Mouse (Mus musculus): ENCODE measurements at regions not wholly inside any gene's neighbourhood (a gene's known extent, or its start where the extent isn't known, plus 50 kb on each side); places are given as distances from the start of the nearest gene placed in this dataset.

DNA sequence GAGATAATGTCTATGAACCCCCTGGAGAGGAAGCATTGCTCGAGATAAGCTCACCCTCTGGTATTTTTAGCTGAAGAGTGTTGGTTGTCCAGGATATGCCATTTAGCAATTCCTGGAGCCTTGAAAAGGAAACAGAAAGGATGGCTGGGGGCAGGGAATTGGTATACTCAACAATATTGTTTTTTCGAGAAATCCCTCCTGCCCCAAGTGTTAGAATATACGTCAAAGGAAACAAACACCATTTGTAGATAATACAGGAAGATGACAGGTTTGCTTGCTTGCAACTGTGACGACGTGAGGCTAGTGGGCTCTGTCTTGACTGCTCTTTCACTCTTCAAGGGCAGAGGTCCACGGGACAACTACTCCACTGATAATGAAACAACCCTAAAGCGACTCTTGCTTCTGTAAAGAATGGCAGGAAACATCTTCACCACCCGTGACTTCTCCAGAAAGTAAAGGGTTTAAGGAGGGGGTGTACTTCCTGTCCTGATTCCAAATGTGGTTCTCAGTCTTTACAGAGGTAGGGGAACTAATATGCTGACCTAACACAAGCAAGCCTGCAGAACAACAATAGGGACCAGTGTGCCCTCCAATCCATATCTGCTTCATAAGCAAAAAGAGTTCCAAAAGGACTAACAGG lies 270.3 kb downstream of the Ets1 start:
- DNase-seq (ENCODE audit: low spot score in 2 of 2) = no peak

GRCm38 (mm10) chr9:32910641-32911040 lies 274.6 kb downstream of the Ets1 start:
- DNase-seq (ENCODE audit: low spot score in 2 of 2) = no peak

DNA sequence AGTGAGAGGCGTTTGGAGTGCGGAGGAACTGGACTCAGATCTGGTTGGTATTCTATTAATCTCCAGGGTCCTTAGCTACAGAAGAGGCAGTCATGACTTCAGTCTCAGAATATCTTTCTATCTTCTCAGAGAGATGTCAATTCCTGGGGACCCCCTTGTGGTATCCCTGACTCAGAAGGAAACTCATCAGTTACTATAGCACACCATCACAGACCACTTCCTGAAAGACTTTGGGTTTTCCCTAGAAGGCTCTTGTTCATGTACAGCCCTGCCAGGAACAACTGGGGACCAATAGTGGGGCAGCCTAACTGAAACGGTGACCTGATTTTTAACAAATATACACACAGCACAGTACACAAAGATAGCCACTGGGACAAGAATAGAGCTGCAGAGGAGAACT lies 279.6 kb downstream of the Ets1 start:
- no peak for DNase-seq (ENCODE audit: low spot score in 2 of 2)

- DNase-seq (ENCODE audit: low spot score in 2 of 2) = no peak
Observed at GRCm38 (mm10) chr9:32916731-32917130, 280.7 kb downstream of the Ets1 start.

- DNase-seq (ENCODE audit: low spot score in 2 of 2) = no peak
Observed at GRCm38 (mm10) chr9:32923925-32924324, 287.9 kb downstream of the Ets1 start.

- DNase-seq (ENCODE audit: low spot score in 2 of 2) = no peak
Observed at GRCm38 (mm10) chr9:32924333-32924886, 288.4 kb downstream of the Ets1 start.

- no peak for DNase-seq (ENCODE audit: low spot score in 2 of 2)
Observed at GRCm38 (mm10) chr9:32925036-32925435, 289.0 kb downstream of the Ets1 start.

GRCm38 (mm10) chr9:32925720-32926595 lies 289.9 kb downstream of the Ets1 start:
- DNase-seq (ENCODE audit: low spot score in 2 of 2) = no peak

DNA sequence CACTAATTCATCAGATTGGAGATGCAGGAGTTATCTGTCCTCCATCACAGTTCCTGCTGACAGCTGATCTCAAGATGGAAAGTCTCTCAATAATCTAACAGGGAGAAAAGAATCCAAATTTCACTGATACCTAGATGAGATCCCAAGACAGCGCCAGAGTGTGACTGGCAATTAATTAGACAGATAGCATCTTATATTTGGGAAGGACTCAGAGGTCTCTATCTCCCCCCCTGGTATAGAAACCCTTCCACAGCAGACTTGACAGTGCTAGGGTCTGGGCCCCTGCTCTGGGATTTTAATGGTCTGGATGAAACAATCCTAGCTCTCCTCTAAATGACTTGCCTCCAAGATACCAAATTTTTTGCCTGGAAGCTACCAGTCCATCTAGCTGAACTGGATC lies 291.6 kb downstream of the Ets1 start:
- DNase-seq (ENCODE audit: low spot score in 2 of 2) = no peak

GRCm38 (mm10) chr9:32928289-32929000 lies 292.4 kb downstream of the Ets1 start:
- DNase-seq (ENCODE audit: low spot score in 2 of 2) = no peak

GRCm38 (mm10) chr9:32929331-32929730 lies 293.3 kb downstream of the Ets1 start:
- DNase-seq (ENCODE audit: low spot score in 2 of 2) = no peak

GRCm38 (mm10) chr9:32929826-32930225 lies 293.8 kb downstream of the Ets1 start:
- DNase-seq (ENCODE audit: low spot score in 2 of 2) = no peak

- DNase-seq (ENCODE audit: low spot score in 2 of 2) = no peak
Observed at GRCm38 (mm10) chr9:32931266-32932005, 295.4 kb downstream of the Ets1 start.

DNA sequence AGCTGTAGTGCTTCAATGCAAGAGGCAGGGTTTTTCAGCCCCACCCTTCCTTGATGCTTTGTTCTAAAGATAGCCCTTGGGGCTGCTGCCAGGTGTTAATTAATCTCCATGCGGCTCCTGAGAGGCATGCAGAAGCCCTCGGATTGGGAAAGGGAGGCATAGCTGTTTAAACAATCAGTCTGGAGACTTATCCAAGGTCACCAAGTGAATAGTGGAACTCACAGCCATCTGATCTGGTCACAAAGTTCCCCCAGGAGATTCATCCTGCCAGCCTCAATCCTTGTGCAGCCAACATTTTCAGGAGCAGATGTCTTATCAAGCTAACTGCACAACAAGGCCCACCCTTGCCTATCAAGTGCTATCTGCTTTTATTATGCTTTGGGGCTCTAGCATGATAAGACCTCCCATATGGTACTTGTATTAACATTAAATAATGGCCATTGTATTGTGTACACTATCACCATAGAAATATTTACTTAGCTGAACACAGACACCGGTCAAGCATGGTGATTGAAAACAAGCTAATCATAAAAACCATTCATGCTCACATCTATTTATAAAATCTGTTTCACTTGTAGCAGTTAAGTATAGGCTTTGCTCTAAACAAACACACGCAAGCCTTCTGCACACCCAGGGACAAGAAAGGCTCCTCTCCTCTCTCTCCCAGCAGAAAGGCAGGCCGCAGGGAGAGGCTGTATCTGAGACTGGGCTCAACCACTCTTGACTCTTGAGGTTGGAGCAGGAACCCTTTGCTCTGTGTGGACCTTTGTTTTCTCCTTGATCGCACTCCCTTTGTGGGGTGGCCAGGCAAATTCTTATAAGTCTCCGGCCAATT lies 297.4 kb downstream of the Ets1 start:
- no peak for DNase-seq (ENCODE audit: low spot score in 2 of 2)

- no peak for DNase-seq (ENCODE audit: low spot score in 2 of 2)
Observed at GRCm38 (mm10) chr9:32934436-32934835, 298.4 kb downstream of the Ets1 start.

DNA sequence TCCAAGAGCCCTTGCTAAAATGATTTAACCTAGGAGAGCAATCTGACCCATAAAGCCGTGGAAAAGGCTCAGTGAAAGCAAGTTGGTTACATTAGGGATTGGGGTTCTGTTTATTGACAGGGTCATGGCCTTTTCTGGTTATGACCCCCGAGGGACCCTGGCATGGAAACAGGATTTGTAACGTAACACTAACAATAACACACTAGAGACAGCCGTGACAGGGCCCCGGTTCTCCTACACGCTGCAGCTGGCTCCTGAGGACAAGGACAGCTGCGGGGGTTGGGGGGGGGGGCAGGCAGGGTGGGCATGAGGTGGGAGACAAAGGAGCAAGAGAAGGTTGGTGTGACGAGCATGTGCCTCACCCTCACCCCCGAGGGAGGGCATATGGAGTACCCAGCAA lies 300.4 kb downstream of the Ets1 start:
- no peak for DNase-seq (ENCODE audit: low spot score in 2 of 2)

DNA sequence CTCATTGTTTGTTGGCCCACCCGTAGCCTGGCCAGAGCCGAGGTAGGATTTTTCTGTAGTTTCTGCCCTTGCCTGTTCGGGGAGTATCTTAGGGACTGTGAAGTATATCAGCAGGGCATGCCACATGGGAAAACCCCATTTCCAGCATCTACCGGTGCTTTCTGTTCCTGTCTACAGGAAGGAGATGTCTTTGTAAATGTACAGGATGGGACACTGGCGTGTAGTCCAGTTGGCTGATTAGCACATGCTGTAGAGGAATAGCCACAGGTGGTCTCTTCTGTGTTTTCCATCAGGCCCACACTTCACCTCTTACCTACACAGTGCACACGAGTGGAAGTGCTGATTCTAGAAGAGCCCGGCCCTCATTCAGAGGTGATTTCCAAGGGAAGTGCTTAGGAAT lies 301.4 kb downstream of the Ets1 start:
- no peak for DNase-seq (ENCODE audit: low spot score in 2 of 2)

DNA sequence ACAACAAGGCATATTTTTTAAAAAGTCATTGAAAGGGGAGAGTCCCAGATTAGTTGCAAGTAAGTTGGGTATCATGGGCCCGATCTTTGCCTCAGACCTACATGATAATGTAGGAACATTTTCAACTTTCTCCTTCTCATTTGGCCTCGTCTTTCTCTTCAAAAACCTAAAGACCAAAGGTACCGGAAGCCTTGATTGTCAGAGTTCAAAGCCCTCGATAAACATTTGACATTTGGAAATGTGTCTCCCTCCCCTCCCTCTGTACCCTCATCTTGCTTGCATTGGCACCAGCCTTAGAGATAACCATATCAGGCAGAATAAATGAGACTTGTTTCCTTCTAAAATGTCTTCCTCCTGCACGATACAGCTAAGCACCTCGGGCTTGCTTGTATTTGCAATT lies 302.8 kb downstream of the Ets1 start:
- no peak for DNase-seq (ENCODE audit: low spot score in 2 of 2)

GRCm38 (mm10) chr9:32939626-32940025 lies 303.6 kb downstream of the Ets1 start:
- no peak for DNase-seq (ENCODE audit: low spot score in 2 of 2)
